Mouse (Mus musculus): ENCODE measurements at regions not wholly inside any gene's neighbourhood (a gene's known extent, or its start where the extent isn't known, plus 50 kb on each side); places are given as distances from the start of the nearest gene placed in this dataset.
A peak's percentile ranks its signal among the peaks of the same experiment; 100 is the strongest.

DNA sequence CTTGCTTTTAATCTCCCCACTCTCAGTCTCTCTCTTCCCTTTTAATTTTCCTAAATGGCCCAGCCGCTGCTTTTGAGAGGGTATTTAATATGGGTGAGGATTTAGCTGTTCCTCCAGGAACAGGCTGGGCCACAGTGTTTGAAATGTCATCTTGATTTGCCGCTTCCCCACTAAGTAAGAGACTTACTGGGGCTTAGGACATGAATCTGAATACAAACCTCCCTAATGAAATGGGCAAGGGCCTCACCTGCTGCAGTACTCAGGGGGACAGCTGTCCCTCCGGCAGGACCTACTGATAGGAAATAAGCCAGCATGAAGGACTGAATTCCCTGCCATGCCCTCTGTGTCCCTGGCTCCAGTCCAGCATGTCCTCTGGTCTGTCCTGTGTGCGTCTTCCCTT, 50.6 kb upstream of the Prr23a1 start:
- no peak for DNase-seq (ENCODE audit: low spot score in 2 of 2)

DNA sequence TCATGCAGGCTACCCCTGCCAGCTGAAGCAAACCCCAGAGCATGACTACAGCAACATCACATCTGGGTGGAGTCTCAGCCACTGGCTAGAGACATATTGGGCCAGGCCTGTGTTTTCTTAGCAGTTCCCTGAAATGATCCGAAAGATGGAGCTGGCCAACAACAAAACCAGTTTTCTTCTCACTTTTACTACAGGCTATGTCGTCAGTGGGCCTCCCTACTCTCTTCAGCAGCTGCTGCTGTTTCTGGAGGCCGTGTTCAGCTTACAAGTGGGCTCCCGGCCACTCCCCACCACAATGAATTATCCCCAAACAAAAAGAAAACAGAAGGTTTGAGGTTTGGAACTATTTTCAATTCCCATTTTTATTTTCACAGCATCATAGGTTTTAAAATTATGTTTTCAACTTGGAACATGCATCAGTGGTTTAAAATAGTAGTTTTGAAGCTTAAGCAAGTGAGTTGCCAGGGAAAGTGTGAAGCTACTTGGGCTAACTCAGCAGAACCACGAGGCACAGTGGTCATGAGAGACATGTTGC, 68.6 kb upstream of the Prr23a1 start:
- DNase-seq (ENCODE audit: low spot score in 2 of 2), result no peak

DNA sequence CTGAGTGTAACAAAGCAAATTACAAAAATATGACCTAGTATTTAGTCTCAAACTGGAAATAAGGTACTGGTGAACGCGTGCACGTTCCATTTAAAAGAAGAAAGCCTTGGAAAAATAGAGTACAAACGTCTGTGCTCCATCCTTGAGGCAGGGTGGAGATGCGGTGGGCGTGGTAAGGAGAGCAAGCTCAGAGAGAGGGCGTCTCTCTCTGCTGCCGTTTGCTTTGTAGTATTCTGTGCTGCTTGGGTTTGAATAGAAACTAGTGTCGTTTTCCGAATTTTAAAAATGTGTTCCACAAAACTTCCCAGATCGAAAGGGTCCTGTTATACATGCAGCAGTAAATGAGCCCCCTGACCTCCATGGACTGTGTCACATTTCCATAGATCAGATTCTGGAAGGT, 69.1 kb upstream of the Prr23a1 start:
- DNase-seq (ENCODE audit: low spot score in 2 of 2), result no peak

DNA sequence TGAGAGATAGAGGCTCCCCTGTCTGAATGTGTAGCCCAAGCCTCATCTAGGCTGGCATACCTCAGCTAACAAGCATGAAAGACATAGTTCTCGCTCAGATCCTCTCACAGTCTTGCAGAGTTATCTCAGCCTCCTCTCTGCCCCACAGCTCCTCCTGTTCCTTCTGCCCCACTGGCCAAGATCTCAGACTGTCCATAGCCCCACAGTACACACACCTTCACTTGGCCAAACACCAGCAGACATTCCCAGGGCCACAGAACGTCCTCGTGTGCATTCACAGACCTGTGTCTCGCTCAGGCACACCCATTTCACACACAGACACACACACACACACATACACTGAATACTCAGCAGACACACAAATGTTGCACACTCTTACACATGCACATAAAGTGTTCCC, 87.5 kb upstream of the Prr23a1 start:
- DNase-seq (ENCODE audit: low spot score in 2 of 2), result no peak

DNA sequence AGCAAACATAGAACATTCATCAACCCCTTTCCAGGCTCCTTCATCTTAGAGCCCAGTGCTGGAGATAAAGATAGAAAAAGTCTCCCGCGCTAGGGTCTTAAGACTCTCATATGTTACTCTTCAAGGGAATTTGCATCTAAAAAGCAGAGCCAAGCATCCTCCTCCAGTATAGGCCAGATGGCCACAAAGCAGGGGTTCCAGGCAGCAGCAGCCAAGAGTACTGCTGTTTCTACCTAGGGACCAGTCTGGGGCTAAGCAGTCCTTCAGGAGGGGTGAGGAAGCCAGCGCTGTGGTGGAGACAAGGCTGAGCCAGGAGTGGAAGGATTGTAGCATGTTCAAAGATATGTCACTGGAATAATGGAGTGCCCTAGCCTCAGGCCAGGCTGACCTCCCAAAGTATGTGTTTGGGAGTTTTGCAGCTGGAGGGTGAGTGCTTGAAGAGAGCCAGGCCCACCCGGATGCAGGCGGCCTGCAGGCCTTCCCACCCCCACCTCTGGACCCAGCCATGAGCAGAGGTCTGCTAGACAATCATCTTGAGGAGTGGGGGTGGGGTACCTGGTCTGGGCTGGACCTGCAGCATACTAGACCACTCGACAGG, 88.8 kb upstream of the Prr23a1 start:
- no peak for DNase-seq (ENCODE audit: low spot score in 2 of 2)

DNA sequence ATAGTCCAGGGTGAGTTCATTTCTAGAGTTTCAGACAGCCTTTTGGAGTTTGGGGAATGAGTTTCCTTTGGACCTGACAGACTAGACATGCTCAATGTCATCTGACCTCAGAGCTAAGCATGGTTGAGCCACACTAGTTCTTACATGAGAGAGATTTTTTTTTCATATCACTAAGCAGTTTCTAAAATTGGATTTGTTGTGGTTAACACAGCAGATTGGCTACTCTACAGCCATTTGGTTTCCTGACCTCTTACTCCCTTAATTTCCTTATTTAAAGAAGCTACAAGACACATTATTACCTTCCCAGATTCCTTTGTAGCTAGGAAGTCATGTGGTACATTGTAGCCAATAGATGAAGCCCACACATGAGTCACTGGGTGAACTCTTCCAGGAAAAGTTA, 98.5 kb upstream of the Prr23a1 start:
- no peak for DNase-seq (ENCODE audit: low spot score in 2 of 2)

DNA sequence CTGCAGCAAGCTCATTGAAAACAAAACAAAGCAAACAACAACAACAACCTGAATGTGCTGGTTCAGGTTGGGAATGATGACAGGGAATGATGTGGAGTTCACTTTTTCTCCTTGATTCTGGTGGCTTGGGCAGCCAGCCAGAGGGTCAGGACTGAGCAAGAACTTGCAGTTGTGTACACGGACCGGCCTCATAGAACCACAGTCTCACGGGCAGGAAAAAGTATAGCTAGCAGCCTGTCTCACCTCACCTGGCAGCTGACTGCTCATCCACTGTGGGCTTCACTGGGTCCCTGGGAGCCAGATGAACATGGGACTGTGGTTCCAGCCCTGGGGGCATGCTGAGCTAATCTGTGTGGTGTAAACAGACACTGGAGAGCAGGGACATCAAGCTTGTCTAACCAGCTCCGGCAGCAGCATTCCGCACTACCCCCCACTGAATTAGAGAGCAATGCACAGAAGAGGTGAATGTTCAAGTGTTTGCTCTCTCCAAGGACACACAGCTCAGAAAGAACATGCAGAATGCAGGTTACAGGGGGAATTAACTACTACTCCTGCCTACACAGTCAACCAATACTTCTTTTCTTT, 114.9 kb upstream of the Prr23a1 start:
- peak; percentile 55 to 57 for DNase-seq (ENCODE audit: low spot score in 2 of 2)

DNA sequence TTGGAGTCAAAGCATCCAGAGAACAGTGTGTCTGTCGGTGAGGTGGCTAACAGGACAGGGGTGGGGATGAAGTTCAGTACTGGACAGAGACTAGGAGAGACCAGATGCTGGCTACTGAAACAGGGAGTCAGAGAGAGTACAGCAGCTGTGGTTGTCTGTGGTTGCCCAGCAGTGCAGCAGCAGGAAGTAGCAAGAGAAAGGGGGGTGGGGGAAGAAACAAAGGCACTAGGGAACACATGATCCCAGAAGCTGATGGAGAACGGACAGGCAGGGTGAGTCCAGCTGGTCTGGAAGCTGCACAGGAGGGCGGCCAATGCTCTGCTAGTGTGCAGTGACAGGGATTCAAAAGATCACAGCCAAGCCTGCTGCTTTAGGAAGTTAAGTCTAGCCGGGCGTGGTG, 115.7 kb upstream of the Prr23a1 start:
- DNase-seq (ENCODE audit: low spot score in 2 of 2), result no peak

DNA sequence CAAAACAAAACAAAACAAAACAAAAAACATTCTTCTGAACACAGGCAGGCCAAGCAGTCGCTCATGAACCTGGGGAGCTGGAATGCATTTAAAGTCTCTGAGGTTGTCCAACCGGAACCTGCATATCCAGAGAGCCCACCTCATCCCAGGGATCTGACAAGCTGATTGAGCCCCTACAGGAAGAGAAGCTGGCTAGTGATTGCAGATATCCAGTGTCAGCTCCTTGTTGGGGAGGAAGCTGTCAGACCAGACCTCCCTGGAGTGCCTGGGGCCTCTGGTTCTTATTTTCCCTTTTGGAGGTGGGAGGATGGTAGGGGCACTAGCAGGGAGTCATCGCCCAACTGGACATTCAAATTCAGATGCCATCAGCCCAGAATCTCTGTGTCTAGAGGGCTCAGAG, 119.4 kb upstream of the Prr23a1 start:
- no peak for DNase-seq (ENCODE audit: low spot score in 2 of 2)

DNA sequence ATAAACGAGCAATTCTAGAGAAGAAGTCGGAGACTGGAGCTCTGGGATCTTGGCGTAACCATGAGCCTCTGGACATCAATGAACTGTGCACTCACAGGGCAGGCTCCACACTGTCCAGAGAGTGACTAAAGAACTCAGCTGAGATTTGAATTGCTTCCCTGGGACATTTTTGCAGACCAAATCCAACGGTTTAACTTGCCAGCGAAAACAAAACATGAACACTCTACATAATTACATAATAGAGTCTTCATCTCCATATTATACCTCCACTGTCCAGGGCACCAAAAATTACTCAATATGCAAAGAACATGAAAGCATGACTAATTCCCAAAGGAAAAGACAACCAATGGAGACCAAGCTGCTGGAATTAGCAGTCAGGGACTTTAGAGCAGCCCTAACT, 119.9 kb upstream of the Mrps22 start:
- DNase-seq (ENCODE audit: low spot score in 2 of 2), result no peak

DNA sequence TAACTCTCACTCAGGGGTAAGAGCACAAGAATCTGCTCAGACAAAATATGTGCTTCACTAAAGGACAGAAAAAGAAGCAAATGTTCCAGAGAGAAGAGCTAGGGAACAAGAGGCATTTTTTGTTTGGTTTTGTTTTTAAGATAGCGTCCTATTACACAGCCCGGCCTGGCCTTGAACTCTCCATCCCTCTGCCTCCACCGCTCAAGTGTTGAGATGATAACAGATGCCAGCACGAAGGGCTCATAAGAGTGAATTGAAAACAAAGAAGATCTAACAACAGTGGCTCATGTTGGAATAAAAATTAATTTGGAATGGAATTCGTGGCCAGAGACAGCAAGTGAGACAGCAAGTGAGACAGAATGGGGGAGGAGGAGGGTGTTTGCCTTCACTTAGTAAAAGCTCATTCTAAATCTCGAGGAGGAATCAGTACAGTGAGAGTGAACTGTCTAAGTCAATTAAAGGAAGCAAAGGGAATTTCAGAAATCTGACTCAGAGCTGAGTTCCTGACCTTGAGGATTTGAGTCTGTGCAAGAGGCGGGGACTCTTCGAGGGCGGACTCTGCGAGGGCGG, 116.3 kb upstream of the Mrps22 start:
- DNase-seq (ENCODE audit: low spot score in 2 of 2), result no peak

DNA sequence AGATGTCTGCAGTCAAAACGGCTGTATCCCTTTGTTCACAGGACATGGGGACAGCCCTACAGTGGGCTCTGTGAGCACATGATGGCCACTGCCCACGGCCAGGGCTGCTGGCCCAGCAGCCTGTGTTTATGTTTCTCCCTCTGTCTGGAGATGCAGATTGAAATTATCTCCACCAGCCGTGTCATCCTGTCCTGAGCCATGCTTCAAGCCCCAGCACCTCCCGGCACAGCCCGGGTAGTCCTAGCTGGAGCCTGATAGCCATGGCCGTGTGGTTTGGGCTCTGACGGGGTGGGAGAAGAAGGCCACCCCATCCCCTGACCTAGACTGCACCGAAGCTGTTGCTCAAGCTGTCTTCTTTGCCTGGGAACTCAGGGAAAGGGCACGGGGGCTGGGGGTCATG, 113.2 kb upstream of the Mrps22 start:
- no peak for DNase-seq (ENCODE audit: low spot score in 2 of 2)

DNA sequence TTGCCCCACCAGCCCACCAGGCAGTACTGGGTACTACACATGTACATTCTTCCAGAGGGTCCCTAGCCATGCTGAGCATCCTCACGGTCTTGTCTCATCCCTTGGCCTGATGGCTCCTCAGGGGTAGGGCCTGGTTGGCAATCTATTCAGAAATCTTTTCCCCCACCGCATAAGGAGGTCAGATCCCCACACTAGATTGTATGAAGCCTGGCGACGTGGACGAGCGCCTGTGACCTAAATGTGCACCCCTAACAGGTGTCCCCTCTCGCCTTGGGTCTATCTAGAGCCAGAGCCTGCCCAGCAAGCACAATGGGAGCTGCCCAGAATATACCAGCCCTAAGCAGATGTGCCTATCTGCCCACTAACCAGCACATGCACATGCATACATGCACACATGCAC, 111.4 kb upstream of the Mrps22 start:
- DNase-seq (ENCODE audit: low spot score in 2 of 2), result no peak

DNA sequence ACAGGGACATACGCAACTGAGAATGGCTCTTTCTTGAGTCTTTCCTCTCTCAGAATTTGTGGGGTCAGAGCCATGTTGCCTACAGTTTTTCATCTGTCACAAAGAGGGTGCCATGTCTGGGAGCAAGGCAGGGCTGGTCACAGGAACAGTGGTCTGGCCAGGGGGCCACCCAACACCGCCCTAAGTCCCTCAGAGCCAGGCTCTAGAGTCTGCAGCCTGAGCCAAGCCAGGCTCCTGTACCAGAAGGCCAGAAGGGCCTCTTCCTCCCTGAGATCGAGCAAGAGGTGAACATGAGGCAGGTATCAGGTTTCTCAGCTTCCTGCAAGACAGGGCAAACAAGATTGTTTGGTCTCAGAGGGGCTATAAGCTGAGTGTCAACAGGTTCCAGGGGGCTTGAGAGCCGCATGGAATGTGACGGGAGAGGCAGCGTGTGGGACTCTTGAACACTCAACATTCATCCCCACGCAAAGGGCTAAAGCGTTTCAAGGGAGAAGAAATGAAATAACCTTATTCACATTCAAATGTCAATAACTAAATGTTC, 110.6 kb upstream of the Mrps22 start:
- DNase-seq (ENCODE audit: low spot score in 2 of 2), result no peak

DNA sequence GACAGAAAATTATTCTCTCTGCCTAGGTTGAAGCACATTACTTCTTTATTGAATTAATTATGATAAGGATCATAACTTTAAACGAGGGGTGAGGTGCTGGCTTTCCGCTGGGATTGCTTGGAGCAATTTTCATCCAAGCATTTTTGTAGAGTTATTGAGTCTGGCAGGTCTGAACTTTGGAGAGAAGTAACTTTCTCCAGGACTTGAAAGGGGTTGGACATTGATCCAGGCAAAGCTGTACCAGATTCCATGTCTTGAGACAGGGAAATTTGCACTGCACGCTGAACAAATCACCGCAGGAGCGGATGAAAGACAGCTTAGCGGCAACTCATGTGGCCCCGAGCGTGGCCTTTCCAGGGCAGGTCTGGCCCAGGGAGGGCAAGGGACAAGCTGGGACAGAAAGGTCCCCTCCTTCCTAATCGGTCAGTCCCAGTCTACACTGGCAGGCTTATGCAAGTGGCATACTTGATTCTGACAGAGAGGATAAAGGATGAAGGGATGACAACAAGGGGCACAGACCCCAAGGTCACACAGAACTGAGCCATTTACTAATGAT, 108.8 kb upstream of the Mrps22 start:
- DNase-seq (ENCODE audit: low spot score in 2 of 2), result no peak

DNA sequence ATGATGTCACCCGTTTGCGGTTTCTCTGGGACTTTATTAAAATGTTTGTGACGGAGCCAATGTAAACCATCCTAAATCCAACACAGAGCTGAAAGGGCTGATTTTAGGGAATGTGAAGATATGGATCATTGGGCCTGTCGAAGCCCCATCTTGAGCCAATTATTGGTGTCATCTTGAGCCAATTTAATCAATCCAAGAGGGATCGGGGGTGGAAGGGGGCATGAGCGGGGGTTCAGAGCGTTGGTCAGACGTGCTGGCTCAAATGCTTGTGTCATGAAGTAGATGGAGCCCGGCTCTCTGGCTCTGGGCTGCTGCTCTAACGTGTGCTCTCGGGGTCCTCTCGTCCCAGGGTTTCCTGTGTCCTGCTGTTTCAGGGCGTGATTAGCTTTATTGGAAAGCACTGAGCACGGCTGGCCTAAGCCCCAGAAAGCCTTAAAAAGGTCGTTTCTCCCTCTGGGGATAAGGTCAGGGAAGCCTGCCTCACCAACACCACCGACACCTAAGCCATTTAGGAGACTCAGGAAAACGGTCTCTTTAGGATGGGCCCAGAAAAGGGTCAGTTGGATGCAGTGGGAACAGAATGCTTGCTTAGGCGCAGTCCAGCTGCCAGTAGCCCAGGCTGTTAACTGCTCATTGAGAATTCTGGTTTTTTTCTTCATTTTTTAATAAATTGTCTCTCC, 106.7 kb upstream of the Mrps22 start:
- no peak for DNase-seq (ENCODE audit: low spot score in 2 of 2)

DNA sequence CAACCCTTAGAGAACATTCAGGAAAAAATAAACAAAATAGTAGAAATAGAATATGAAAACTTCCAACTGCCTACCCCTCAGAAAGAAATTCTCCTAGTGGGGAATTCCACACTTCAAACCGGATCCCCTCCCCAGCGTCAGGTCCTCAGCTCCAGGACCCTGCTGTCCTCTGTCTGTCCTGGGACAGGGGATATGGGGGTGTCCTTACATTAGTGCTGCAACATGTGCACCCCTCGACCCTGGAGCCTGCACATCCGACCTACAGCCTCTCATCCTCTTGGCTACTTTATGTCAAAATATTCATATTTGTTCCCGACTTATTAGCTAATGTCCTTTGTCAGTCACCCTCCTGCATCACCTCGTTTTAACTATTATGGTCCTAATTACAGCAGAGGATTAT, 106.0 kb upstream of the Mrps22 start:
- DNase-seq (ENCODE audit: low spot score in 2 of 2), result no peak

DNA sequence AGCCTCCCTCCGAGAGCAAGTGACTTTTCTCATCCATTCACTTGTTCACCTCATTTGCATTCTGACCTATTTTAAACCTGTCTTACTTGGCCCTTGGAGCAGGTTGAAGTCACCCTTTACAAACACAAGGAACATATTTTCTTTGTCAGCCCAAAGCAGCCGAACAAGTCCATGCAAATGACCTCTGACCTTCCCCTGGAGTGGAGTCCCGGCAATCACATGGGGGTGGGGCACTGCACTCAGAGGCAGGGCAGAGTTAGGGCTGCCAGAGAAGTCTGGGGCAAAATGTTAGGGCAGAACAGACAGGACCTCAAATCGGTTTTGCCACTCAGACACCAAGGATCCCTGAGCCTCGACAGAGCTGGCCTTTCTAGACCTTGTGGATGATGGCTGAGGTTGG, 102.7 kb upstream of the Mrps22 start:
- DNase-seq (ENCODE audit: low spot score in 2 of 2), result peak in 1 of 2 experiments; percentile 70

DNA sequence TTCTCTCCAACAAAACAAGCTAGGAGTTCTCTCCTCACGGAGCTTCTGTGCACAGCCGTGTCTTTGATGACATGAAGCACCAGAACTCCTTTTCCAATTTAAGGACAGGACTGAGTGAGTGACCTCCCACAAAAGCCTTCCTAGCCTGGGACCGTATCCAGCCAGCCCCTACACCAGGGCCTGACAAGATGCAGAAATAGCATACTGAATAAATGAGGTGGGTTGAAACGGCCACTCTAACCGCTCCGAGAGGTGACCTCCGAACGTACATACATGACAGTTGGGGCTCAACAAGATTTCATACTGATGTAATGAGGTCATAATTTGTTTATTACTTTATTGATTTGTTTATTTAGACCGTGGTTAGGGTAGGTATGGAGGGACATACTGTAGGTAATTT, 101.9 kb upstream of the Mrps22 start:
- no peak for DNase-seq (ENCODE audit: low spot score in 2 of 2)

DNA sequence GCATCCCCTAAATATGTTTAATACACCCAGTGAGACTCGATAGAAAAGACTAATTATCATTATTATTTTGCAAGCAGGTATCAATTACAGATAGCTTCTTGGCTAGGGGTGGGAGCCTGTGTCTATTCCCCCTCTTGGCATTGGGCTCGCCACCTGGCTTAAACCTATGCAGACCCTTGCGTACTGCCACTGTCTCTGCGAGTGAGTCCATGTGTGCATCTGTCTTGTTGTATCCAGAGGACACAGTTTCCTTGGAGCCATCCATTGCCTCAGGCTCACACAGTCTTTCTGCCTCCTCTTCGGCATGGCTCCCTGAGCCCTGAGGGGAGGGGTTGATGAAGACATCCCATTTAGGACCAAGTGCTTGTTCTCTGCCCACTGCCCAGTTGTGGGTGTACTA, 99.1 kb upstream of the Mrps22 start:
- no peak for DNase-seq (ENCODE audit: low spot score in 2 of 2)

DNA sequence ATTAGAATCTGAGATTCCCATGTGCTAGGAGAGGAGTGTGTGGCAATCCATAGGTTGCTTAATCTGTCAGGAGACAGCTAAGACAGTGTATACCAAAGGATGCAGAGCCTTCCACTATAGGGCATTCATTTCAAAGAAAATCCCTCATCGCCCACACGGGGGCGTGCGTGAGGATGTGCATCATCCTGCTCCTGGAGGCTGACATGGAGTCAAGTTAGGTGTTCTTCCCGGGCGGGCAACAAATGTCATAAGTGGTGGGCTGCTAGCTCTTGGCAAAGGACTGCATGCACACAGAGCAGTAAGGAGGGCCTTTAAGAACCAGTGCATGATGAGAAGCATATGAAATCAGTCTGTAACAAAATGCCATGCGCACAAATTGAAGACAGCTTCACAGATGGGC, 95.7 kb upstream of the Mrps22 start:
- DNase-seq (ENCODE audit: low spot score in 2 of 2), result no peak

DNA sequence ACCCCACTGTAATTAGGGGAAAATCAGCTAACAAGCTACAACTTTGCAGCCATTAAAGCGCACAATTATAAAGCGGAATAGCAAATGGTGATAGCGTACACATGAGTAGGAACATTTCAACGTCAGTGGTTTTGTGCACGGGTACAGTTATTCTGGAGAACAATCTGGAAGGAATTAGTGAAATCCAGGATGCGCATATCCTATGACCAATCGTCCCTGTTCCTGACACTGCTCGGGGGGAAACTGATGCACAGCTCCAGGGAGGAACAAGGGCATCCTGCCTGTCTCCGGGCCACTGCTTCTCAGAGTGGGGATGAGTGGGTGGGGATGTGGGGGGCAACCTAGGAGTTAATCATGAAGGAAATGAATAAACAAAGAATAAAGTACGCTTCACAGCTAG, 93.6 kb upstream of the Mrps22 start:
- DNase-seq (ENCODE audit: low spot score in 2 of 2), result no peak
